Comparison of ENCODE assay signal across 1 mouse cellular context in genomic region chr9:81214692-81215091, GRCm38 (mm10).
TF ChIP-seq lines count a peak whose summit lies in the region.

No protein-coding gene starts in this region.

TF ChIP-seq in MEL, 35 proteins besides CTCF, POLR2A, EP300 and RAD21 (continued from another document):
- TF ChIP-seq USF1 (IDR thresholded peaks at IDR 0.05; ENCODE audit: low read depth, low read length): no peak
- no peak for TF ChIP-seq SMC3 (IDR thresholded peaks at IDR 0.05; ENCODE audit: low read depth, low read length)
- TF ChIP-seq TCF12 (IDR thresholded peaks at IDR 0.05; ENCODE audit: low read depth, low read length): peak; percentile 68
- TF ChIP-seq ZKSCAN1 (IDR thresholded peaks at IDR 0.05; ENCODE audit: low read depth, low read length): no peak
- TF ChIP-seq MAFK (IDR thresholded peaks at IDR 0.05; ENCODE audit: borderline replicate concordance, low read depth, low read length): no peak
- TF ChIP-seq NELFE (IDR thresholded peaks at IDR 0.05; ENCODE audit: low read depth, low read length): no peak
- TF ChIP-seq POLR2AphosphoS5 (IDR thresholded peaks at IDR 0.05; ENCODE audit: borderline replicate concordance, low read depth, low read length): no peak
- peak; percentile 35; the same call in 1 of the 2 replicates for TF ChIP-seq ETS1 (IDR thresholded peaks at IDR 0.05; ENCODE audit: low read depth, low read length)
- TF ChIP-seq ZMIZ1 (IDR thresholded peaks at IDR 0.05; ENCODE audit: low read depth, low read length): no peak
